Mouse (Mus musculus): ENCODE data around the gene Mta1. TPM values are rescaled to one million over a fixed set of nuclear protein-coding genes. Genes with fewer than 3 reads are reported as not detected.

Gene Mta1
- total RNA-seq, 2 experiments from 2014 or later, result 129 to 138 TPM

GRCm38 (mm10) chr12:113097040-113097439 lies 1.0 kb upstream of the Mta1 start:
- no peak for DNase-seq (ENCODE audit: low spot score in 2 of 2)

- DNase-seq (ENCODE audit: low spot score in 2 of 2), result no peak
Observed at GRCm38 (mm10) chr12:113098530-113099151, 563 bp downstream of the Mta1 start.

GRCm38 (mm10) chr12:113099470-113100237 lies 1.6 kb downstream of the Mta1 start:
- DNase-seq (ENCODE audit: low spot score in 2 of 2), result no peak

- no peak for DNase-seq (ENCODE audit: low spot score in 2 of 2)
Observed at GRCm38 (mm10) chr12:113100448-113101076, 2.5 kb downstream of the Mta1 start.

- DNase-seq (ENCODE audit: low spot score in 2 of 2), result no peak
Observed at GRCm38 (mm10) chr12:113101251-113101960, 3.3 kb downstream of the Mta1 start.

- DNase-seq (ENCODE audit: low spot score in 2 of 2), result peak; percentile 36 to 37
Observed at GRCm38 (mm10) chr12:113102461-113102860, 4.4 kb downstream of the Mta1 start.

GRCm38 (mm10) chr12:113103846-113104451 lies 5.9 kb downstream of the Mta1 start:
- DNase-seq (ENCODE audit: low spot score in 2 of 2), result no peak

- no peak for DNase-seq (ENCODE audit: low spot score in 2 of 2)
Observed at GRCm38 (mm10) chr12:113106386-113106785, 8.3 kb downstream of the Mta1 start.

GRCm38 (mm10) chr12:113107431-113108124 lies 9.5 kb downstream of the Mta1 start:
- no peak for DNase-seq (ENCODE audit: low spot score in 2 of 2)

- no peak for DNase-seq (ENCODE audit: low spot score in 2 of 2)
Observed at GRCm38 (mm10) chr12:113108528-113109283, 10.6 kb downstream of the Mta1 start.

GRCm38 (mm10) chr12:113109801-113110200 lies 11.7 kb downstream of the Mta1 start:
- no peak for DNase-seq (ENCODE audit: low spot score in 2 of 2)

GRCm38 (mm10) chr12:113114141-113114540 lies 16.1 kb downstream of the Mta1 start:
- DNase-seq (ENCODE audit: low spot score in 2 of 2), result no peak

- DNase-seq (ENCODE audit: low spot score in 2 of 2), result no peak
Observed at GRCm38 (mm10) chr12:113114856-113115538, 16.9 kb downstream of the Mta1 start.

GRCm38 (mm10) chr12:113119516-113120410 lies 21.7 kb downstream of the Mta1 start:
- DNase-seq (ENCODE audit: low spot score in 2 of 2), result peak in 1 of 2 experiments; percentile 66

GRCm38 (mm10) chr12:113124726-113125125 lies 26.6 kb downstream of the Mta1 start:
- DNase-seq (ENCODE audit: low spot score in 2 of 2), result no peak

GRCm38 (mm10) chr12:113130732-113131131 lies 32.7 kb downstream of the Mta1 start:
- no peak for DNase-seq (ENCODE audit: low spot score in 2 of 2)

GRCm38 (mm10) chr12:113131601-113132000 lies 33.5 kb downstream of the Mta1 start:
- no peak for DNase-seq (ENCODE audit: low spot score in 2 of 2)

GRCm38 (mm10) chr12:113132567-113132966 lies 34.5 kb downstream of the Mta1 start:
- DNase-seq (ENCODE audit: low spot score in 2 of 2), result no peak
